Mouse (Mus musculus): ENCODE results near the gene Upk3bl.

GRCm38 (mm10) chr5:136017262-136017661 is 37.0 kb upstream of the Upk3bl start:
- TF ChIP-seq CTCF (conservative IDR thresholded peaks at IDR 0.05; ENCODE audit: low read length) (no peak), POU5F1 (IDR thresholded peaks at IDR 0.05; ENCODE audit: borderline replicate concordance, low read length) (no peak)

Measured in E14TG2a.4 (cell line).